Mouse (Mus musculus) kidney, postnatal 25 days (tissue): Measurements from ENCODE around the gene Mat1a.

Experiments
- DNase-seq, 2 experiments: peaks; one replicate each; pipeline ENCODE4 v3.0.0; 2021; ENCODE audit warnings: mixed read lengths in 2 of 2

Gene Mat1a

GRCm38 (mm10) chr14:41104853-41105444 lies at the start of gene Mat1a:
Gene Mat1a (plus strand): TSS chr14:41105035.
- DNase-seq = no peak

GRCm38 (mm10) chr14:41065168-41065567 lies 39.7 kb upstream of the Mat1a start:
- no peak for DNase-seq

- no peak for DNase-seq
Observed at GRCm38 (mm10) chr14:41066416-41066815, 38.4 kb upstream of the Mat1a start.

- DNase-seq = no peak
Observed at GRCm38 (mm10) chr14:41069108-41069507, 35.7 kb upstream of the Mat1a start, which contains the start of gene Dydc2. Gene Dydc2 (minus strand): TSS chr14:41069208.

GRCm38 (mm10) chr14:41070343-41070742 lies 34.5 kb upstream of the Mat1a start:
- DNase-seq = no peak

GRCm38 (mm10) chr14:41072229-41072943 lies 32.4 kb upstream of the Mat1a start, which contains the start of gene Dydc1:
Gene Dydc1 (plus strand): TSS chr14:41072911.
- peak; percentile 71 to 74 for DNase-seq

- no peak for DNase-seq
Observed at GRCm38 (mm10) chr14:41072944-41073275, 31.9 kb upstream of the Mat1a start.

- no peak for DNase-seq
Observed at GRCm38 (mm10) chr14:41082408-41082807, 22.4 kb upstream of the Mat1a start.

- DNase-seq = peak in 1 of 2 experiments; percentile 33
Observed at GRCm38 (mm10) chr14:41087509-41087908, 17.3 kb upstream of the Mat1a start.

- peak in 1 of 2 experiments; percentile 41 for DNase-seq
Observed at GRCm38 (mm10) chr14:41090777-41091176, 14.1 kb upstream of the Mat1a start.

GRCm38 (mm10) chr14:41094114-41094513 lies 10.7 kb upstream of the Mat1a start:
- DNase-seq = no peak

GRCm38 (mm10) chr14:41096296-41096860 lies 8.5 kb upstream of the Mat1a start:
- no peak for DNase-seq

- DNase-seq = no peak
Observed at GRCm38 (mm10) chr14:41098726-41099125, 6.1 kb upstream of the Mat1a start.

GRCm38 (mm10) chr14:41100712-41101111 lies 4.1 kb upstream of the Mat1a start:
- no peak for DNase-seq

- DNase-seq = no peak
Observed at GRCm38 (mm10) chr14:41101242-41101641, 3.6 kb upstream of the Mat1a start.

GRCm38 (mm10) chr14:41102269-41102668 lies 2.6 kb upstream of the Mat1a start:
- DNase-seq = no peak

- no peak for DNase-seq
Observed at GRCm38 (mm10) chr14:41111031-41111668, 6.3 kb downstream of the Mat1a start.

GRCm38 (mm10) chr14:41112944-41113343 lies 8.1 kb downstream of the Mat1a start:
- no peak for DNase-seq

- no peak for DNase-seq
Observed at GRCm38 (mm10) chr14:41116271-41116670, 11.4 kb downstream of the Mat1a start.

- DNase-seq = no peak
Observed at GRCm38 (mm10) chr14:41124683-41125082, 19.8 kb downstream of the Mat1a start.

GRCm38 (mm10) chr14:41127997-41128396 lies 23.2 kb downstream of the Mat1a start:
- peak in 1 of 2 experiments; percentile 46 for DNase-seq

- no peak for DNase-seq
Observed at GRCm38 (mm10) chr14:41131540-41131939, 26.7 kb downstream of the Mat1a start, which contains the start of gene Sftpa1. Gene Sftpa1 (plus strand): TSS chr14:41131782.

GRCm38 (mm10) chr14:41137006-41137405 lies 32.2 kb downstream of the Mat1a start:
- DNase-seq = no peak

- DNase-seq = no peak
Observed at GRCm38 (mm10) chr14:41140686-41141085, 35.9 kb downstream of the Mat1a start.
